Mouse (Mus musculus) bone marrow, adult 2 months (tissue): ENCODE results near the gene Slc27a5.

Source experiments
- CTCF ChIP-seq: fragments of 200-500 bp; IDR thresholded peaks from 2 replicates; pipeline ENCODE4 v1.5.1; 2011; ENCODE audit warnings: low read length, control low read depth; ENCODE audit not compliant: control insufficient read depth, insufficient read depth
- POLR2A ChIP-seq: fragments of 200-500 bp; IDR thresholded peaks from 2 replicates; pipeline ENCODE4 v1.6.1; 2011; ENCODE audit warnings: low read depth, mild to moderate bottlenecking, control low read depth, low read length, borderline replicate concordance; ENCODE audit not compliant: control insufficient read depth

GRCm38 (mm10) chr7:12986906-12987305 is 11.1 kb downstream of the Slc27a5 start:
- no peak for TF ChIP-seq POLR2A
- no peak for TF ChIP-seq CTCF
